Mouse (Mus musculus) CH12.LX (cell line): ENCODE results near the gene Ube2n. TPM values are rescaled to one million over a fixed set of nuclear protein-coding genes. Genes with fewer than 3 reads are reported as not detected.
A peak's percentile ranks its signal among the peaks of the same experiment; 100 is the strongest.

Experiments
- DNase-seq: peaks from one replicate; pipeline ENCODE4 v3.0.0-alpha.2; 2013; ENCODE audit errors: extremely low read depth
- H3K27ac ChIP-seq: 2 replicates; pipeline ENCODE4 v1.5.1; 2012; ENCODE audit warnings: low read depth, mild to moderate bottlenecking, control low read depth, moderate library complexity; ENCODE audit not compliant: insufficient read depth
- H3K27me3 ChIP-seq: replicated peaks from 2 replicates; pipeline ENCODE3; 2012; ENCODE audit warnings: inconsistent platforms
- H3K36me3 ChIP-seq, 2 experiments: replicated peaks in 1 of 2; 2 replicates each; pipeline versions ENCODE3 to v1.6.1; 2012; ENCODE audit warnings: inconsistent platforms in 1 of 2, low read length in 1 of 2, mild to moderate bottlenecking in 1 of 2, mixed read lengths in 1 of 2, moderate library complexity in 1 of 2; ENCODE audit not compliant: control insufficient read depth in 1 of 2, insufficient read depth in 1 of 2
- H3K4me1 ChIP-seq, 2 experiments: 2 replicates each; pipeline ENCODE4 v1.6.1; 2012; ENCODE audit warnings: inconsistent platforms in 1 of 2, moderate library complexity in 1 of 2; ENCODE audit not compliant: insufficient read depth in 2 of 2, control insufficient read depth in 1 of 2
- H3K4me2 ChIP-seq: 2 replicates; pipeline ENCODE4 v1.6.1; 2012; ENCODE audit warnings: low read depth, mild to moderate bottlenecking, control low read depth; ENCODE audit not compliant: poor library complexity, insufficient read depth, severe bottlenecking
- H3K4me3 ChIP-seq, 3 experiments: fragments of 150-350 bp in 1 of 3; sonication (generic) in 1 of 3; replicated peaks in 1 of 3; 2 replicates each; pipeline versions ENCODE3 to v1.5.1; 2011 to 2012; ENCODE audit warnings: low read depth in 2 of 3, low read length in 2 of 3, mild to moderate bottlenecking in 2 of 3, moderate library complexity in 2 of 3, control low read depth in 1 of 3, improper control_type of control experiment in 1 of 3, inconsistent platforms in 1 of 3, mixed read lengths in 1 of 3; ENCODE audit not compliant: poor library complexity in 1 of 3
- H3K79me2 ChIP-seq: replicated peaks from 2 replicates; pipeline ENCODE4 v1.6.1; 2012; ENCODE audit warnings: mild to moderate bottlenecking, moderate library complexity; ENCODE audit not compliant: control insufficient read depth, poor library complexity, insufficient read depth, severe bottlenecking; ENCODE audit errors: extremely low read depth
- H3K9ac ChIP-seq: 2 replicates; pipeline ENCODE4 v1.6.1; 2012; ENCODE audit warnings: low read depth, mild to moderate bottlenecking, control low read depth, moderate library complexity; ENCODE audit not compliant: insufficient read depth
- H3K9me3 ChIP-seq: replicated peaks from 2 replicates; pipeline ENCODE3; 2012; ENCODE audit warnings: low read length, inconsistent platforms, mixed read lengths
- BHLHE40 ChIP-seq: IDR thresholded peaks from 2 replicates; pipeline ENCODE4 v1.6.1; 2011; ENCODE audit warnings: mild to moderate bottlenecking, low read depth, low read length, improper control_type of control experiment
- CTCF ChIP-seq, 2 experiments: IDR thresholded peaks in 1 of 2; conservative IDR thresholded peaks in 1 of 2; 2 replicates each; pipeline ENCODE4 v1.5.1; 2011 to 2012; ENCODE audit warnings: low read depth in 2 of 2, low read length in 2 of 2, improper control_type of control experiment in 1 of 2, inconsistent platforms in 1 of 2, mild to moderate bottlenecking in 1 of 2, moderate library complexity in 1 of 2
- E2F4 ChIP-seq: IDR thresholded peaks from 2 replicates; pipeline ENCODE4 v1.6.1; 2011; ENCODE audit warnings: low read depth, low read length, improper control_type of control experiment; ENCODE audit not compliant: insufficient replicate concordance
- EP300 ChIP-seq: IDR thresholded peaks from 2 replicates; pipeline ENCODE4 v1.6.1; 2011; ENCODE audit warnings: low read length, improper control_type of control experiment
- ETS1 ChIP-seq: conservative IDR thresholded peaks from 2 replicates; pipeline ENCODE4 v1.6.1; 2012; ENCODE audit warnings: low read depth, mild to moderate bottlenecking, inconsistent platforms, low read length, improper control_type of control experiment, moderate library complexity
- HCFC1 ChIP-seq: IDR thresholded peaks from 2 replicates; pipeline ENCODE4 v1.6.1; 2012; ENCODE audit warnings: low read depth, mild to moderate bottlenecking, inconsistent platforms, low read length, improper control_type of control experiment
- JUN ChIP-seq: IDR thresholded peaks from 2 replicates; pipeline ENCODE4 v1.6.1; 2011; ENCODE audit warnings: low read depth, mild to moderate bottlenecking, low read length, improper control_type of control experiment, moderate library complexity; ENCODE audit not compliant: insufficient read depth
- JUND ChIP-seq: conservative IDR thresholded peaks from 2 replicates; pipeline ENCODE4 v1.6.1; 2011; ENCODE audit warnings: low read depth, low read length, improper control_type of control experiment
- MAFK ChIP-seq: IDR thresholded peaks from 2 replicates; pipeline ENCODE4 v1.6.1; 2011; ENCODE audit warnings: low read length, improper control_type of control experiment; ENCODE audit not compliant: insufficient replicate concordance
- MAX ChIP-seq: IDR thresholded peaks from 2 replicates; pipeline ENCODE4 v1.6.1; 2011; ENCODE audit warnings: low read length, improper control_type of control experiment
- MAZ ChIP-seq: IDR thresholded peaks from 2 replicates; pipeline ENCODE4 v1.6.1; 2012; ENCODE audit warnings: low read depth, mild to moderate bottlenecking, inconsistent platforms, low read length, improper control_type of control experiment, moderate library complexity
- MXI1 ChIP-seq: IDR thresholded peaks from 2 replicates; pipeline ENCODE4 v1.6.1; 2011; ENCODE audit warnings: mild to moderate bottlenecking, low read depth, low read length, improper control_type of control experiment
- MYC ChIP-seq: IDR thresholded peaks from 2 replicates; pipeline ENCODE4 v1.6.1; 2011; ENCODE audit warnings: low read depth, mild to moderate bottlenecking, improper control_type of control experiment, low read length
- NELFE ChIP-seq: IDR thresholded peaks from 2 replicates; pipeline ENCODE4 v1.6.1; 2011; ENCODE audit warnings: low read depth, low read length, improper control_type of control experiment
- NRF1 ChIP-seq: IDR thresholded peaks from 2 replicates; pipeline ENCODE4 v1.6.1; 2014; ENCODE audit warnings: low read depth, mild to moderate bottlenecking, inconsistent platforms, low read length, improper control_type of control experiment, moderate library complexity
- PAX5 ChIP-seq: IDR thresholded peaks from 2 replicates; pipeline ENCODE4 v1.6.1; 2012; ENCODE audit warnings: low read length, inconsistent platforms, mixed read lengths
- POLR2A ChIP-seq: IDR thresholded peaks from 2 replicates; pipeline ENCODE4 v1.6.1; 2011; ENCODE audit warnings: low read depth, mild to moderate bottlenecking, improper control_type of control experiment, low read length
- POLR2AphosphoS2 ChIP-seq: IDR thresholded peaks from 2 replicates; pipeline ENCODE4 v1.6.1; 2011; ENCODE audit warnings: low read depth, low read length, improper control_type of control experiment
- RAD21 ChIP-seq: IDR thresholded peaks from 2 replicates; pipeline ENCODE4 v1.6.1; 2011; ENCODE audit warnings: low read depth, mild to moderate bottlenecking, low read length, improper control_type of control experiment, moderate library complexity
- SIN3A ChIP-seq: IDR thresholded peaks from 2 replicates; pipeline ENCODE4 v1.6.1; 2012; ENCODE audit warnings: low read length, improper control_type of control experiment, inconsistent platforms
- SMC3 ChIP-seq: IDR thresholded peaks from 2 replicates; pipeline ENCODE4 v1.6.1; 2011; ENCODE audit warnings: low read depth, low read length, improper control_type of control experiment
- TBP ChIP-seq: conservative IDR thresholded peaks from 2 replicates; pipeline ENCODE4 v1.6.1; 2011; ENCODE audit warnings: low read depth, low read length, improper control_type of control experiment
- TCF12 ChIP-seq: IDR thresholded peaks from 2 replicates; pipeline ENCODE4 v1.6.1; 2014; ENCODE audit warnings: low read depth, mild to moderate bottlenecking, inconsistent platforms, low read length, improper control_type of control experiment
- USF1 ChIP-seq: IDR thresholded peaks from 2 replicates; pipeline ENCODE4 v1.6.1; 2014; ENCODE audit warnings: low read depth, mild to moderate bottlenecking, inconsistent platforms, low read length, improper control_type of control experiment
- ZC3H11A ChIP-seq: IDR thresholded peaks from 2 replicates; pipeline ENCODE4 v1.6.1; 2012; ENCODE audit warnings: low read depth, mild to moderate bottlenecking, inconsistent platforms, low read length, improper control_type of control experiment
- ZKSCAN1 ChIP-seq: IDR thresholded peaks from 2 replicates; pipeline ENCODE4 v1.6.1; 2012; ENCODE audit warnings: low read depth, inconsistent platforms, low read length, improper control_type of control experiment, borderline replicate concordance
- dilution Hi-C: fragments of 300-500 bp; cut with MboI; formaldehyde crosslinking; loops from 2 replicates; pipeline ENCODE4 v1.14.3; 2020; ENCODE audit warnings: low sequenced_read_pairs; ENCODE audit not compliant: extremely low pct_unique_long_range_greater_than_20kb, extremely low pct_ligation_motif_present
- in situ Hi-C: fragments of 300-500 bp; cut with MboI; formaldehyde crosslinking; loops from 3 replicates; pipeline ENCODE4 v1.14.3; 2019; ENCODE audit warnings: low sequenced_read_pairs, low pct_ligation_motif_present, low pct_unique_long_range_greater_than_20kb, mixed read lengths
- polyA plus RNA-seq: library from polyadenylated mRNA; unstranded; fragments of >175 nt; gene quantifications from 2 replicates; pipeline ENCODE4 v1.2.1, GENCODE M21; 2012; ENCODE audit warnings: low read depth; ENCODE audit not compliant: insufficient read length
- total RNA-seq, 2 experiments: library from RNA; depleted of rRNA; stranded (reverse); fragments of 300-350 nt in 1 of 2; fragments of >200 nt in 1 of 2; gene quantifications; 2 replicates each; pipeline ENCODE4 v1.2.3; 2012 to 2014

The Ube2n gene
- total and polyA plus RNA-seq, 3 experiments, result 71.9 to 265 (median 237) TPM

- Histone ChIP-seq H3K9me3 (no peaks in the 10 kb centered on the region), H3K27ac (no peak overlapping the region), H3K4me3 (no peak overlapping the region), H3K36me3 (peaks cover 7 to 23% of the 10 kb centered on the region in 2 experiments), H3K79me2 (no peaks in the 10 kb centered on the region), H3K4me1 (peaks cover 0 to 26% of the 10 kb centered on the region in 2 experiments; a peak in 2 of 4 replicates), H3K9ac (no peak overlapping the region), H3K27me3 (no peaks in the 10 kb centered on the region), H3K4me2 (no peak overlapping the region)
- in situ Hi-C loops, result loop anchor here (5.0 kb wide), 1 partner anchor 485 kb away; no protein-coding TSS in a partner anchor
- no peak for TF ChIP-seq CTCF (conservative IDR thresholded peaks at IDR 0.05 in 1 of 2, IDR thresholded peaks at IDR 0.05 in 1 of 2; ENCODE audit: low read depth in 2 of 2, low read length in 2 of 2)
- no peak for TF ChIP-seq E2F4
- no peak for TF ChIP-seq POLR2A
- no peak for TF ChIP-seq ZC3H11A
- TF ChIP-seq MAFK, result no peak
- DNase-seq, result no peak
- dilution Hi-C loops, result no loop called here
Measured at GRCm38 (mm10) chr10:95477516-95477915, 37.4 kb upstream of the Ube2n start.

- peak; percentile 40 for DNase-seq
- Histone ChIP-seq H3K79me2 (peaks cover 4% of the 10 kb centered on the region; the same call in 1 of the 2 replicates), H3K36me3 (peaks cover 68 to 90% of the 10 kb centered on the region in 2 experiments), H3K9ac (no peak overlapping the region), H3K27ac (no peak overlapping the region), H3K4me1 (no peaks in the 10 kb centered on the region), H3K27me3 (no peaks in the 10 kb centered on the region), H3K4me3 (no peak overlapping the region), H3K9me3 (peaks cover 16% of the 10 kb centered on the region), H3K4me2 (no peak overlapping the region)
- TF ChIP-seq JUND (no peak), JUN (no peak), POLR2AphosphoS2 (no peak), ZKSCAN1 (no peak), MAX (no peak), TCF12 (no peak), BHLHE40 (no peak), SMC3 (peak; percentile 61), RAD21 (peak; percentile 59), MAZ (no peak), MXI1 (no peak), E2F4 (no peak), USF1 (no peak), MYC (no peak), ZC3H11A (no peak), ETS1 (no peak), EP300 (no peak), SIN3A (no peak), TBP (no peak), POLR2A (no peak), NRF1 (no peak), PAX5 (no peak), CTCF (conservative IDR thresholded peaks at IDR 0.05 in 1 of 2, IDR thresholded peaks at IDR 0.05 in 1 of 2; ENCODE audit: low read depth in 2 of 2, low read length in 2 of 2) (peak in 1 of 2 experiments; percentile 69; a peak in 2 of 4 replicates), HCFC1 (no peak), MAFK (no peak), NELFE (no peak)
- dilution Hi-C loops (no loop called here), in situ Hi-C loops (loop anchor here (5.0 kb wide), 1 partner anchor 397 kb away; no protein-coding TSS in a partner anchor)
Measured at GRCm38 (mm10) chr10:95489653-95490052, 25.3 kb upstream of the Ube2n start.
